Mouse (Mus musculus) c-Kit-positive CD71-negative TER-119-negative erythroid progenitor cells, embryonic 14.5 days (primary cell): ENCODE data around the gene Prss35.

Experiments
- DNase-seq: peaks from one replicate; pipeline ENCODE4 v3.0.0-alpha.2; 2013; ENCODE audit warnings: low read depth

Gene Prss35

DNA sequence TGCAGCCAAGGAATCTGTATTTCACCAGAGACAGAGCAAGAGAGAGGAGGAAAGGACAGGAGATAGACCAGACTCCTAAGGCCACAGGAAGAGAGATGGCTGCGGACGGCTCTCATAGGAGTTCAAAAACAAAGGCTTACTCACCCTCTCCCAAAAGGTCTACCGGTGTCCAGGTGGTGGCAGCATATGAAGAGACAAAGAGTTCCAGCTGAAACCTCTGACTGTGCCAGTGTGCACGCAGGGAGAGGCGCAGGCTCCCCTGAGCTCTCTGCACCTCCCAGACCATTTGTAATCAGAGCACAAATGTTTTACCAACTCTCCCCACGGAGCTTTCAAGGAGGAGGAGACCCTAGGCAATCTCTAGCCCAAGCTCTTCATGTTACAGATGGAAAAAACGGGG, 55.2 kb downstream of the Prss35 start:
- DNase-seq = no peak

DNA sequence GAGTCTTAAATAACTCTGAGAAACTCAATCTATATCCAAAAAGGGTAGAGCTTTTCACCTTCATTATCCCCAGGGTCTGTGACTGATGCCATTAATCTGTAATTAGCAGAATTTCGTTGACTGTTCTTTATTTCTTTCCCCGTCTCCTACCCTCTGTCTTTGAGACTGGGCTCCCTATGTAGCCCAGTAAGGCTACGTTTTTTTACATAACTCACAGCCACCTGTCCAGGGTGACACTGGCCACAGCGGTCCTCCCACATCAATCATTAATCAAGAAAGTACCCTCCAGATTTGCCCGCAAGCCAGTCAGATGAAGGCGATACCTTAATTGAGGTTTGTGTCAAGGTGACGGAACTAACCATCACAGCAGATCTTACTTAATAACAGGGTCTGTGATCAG, 55.6 kb downstream of the Prss35 start:
- DNase-seq = no peak

DNA sequence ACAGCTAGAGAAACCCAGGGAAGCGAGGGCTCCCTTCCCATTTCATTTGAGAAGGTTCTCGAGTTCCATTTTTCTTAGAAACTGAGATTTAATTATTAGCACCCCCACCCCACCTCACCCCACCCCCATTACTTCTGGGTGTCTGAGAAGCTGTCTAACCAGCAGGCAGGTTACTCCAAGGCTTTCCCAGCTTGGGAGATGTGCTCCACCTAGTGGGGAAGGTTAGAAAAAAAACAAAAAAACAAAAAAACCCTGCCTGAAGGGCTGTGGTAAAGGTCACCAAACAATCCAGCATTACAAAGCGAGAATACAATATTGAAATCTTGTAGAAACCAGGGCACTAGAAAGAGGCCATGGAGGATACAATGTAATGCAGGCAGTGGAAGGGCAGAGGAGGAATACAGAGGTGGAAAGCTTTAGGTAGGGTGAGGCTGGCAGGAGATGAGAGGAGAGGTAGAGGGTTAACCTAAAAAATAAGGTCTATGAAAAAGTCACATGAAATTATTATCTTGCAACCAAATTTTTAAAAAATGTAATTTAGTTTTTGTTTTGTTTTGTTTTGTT, 57.2 kb downstream of the Prss35 start:
- DNase-seq = peak; percentile 6
